Mouse (Mus musculus) neural tube, embryonic 11.5 days (tissue): ENCODE data around the gene Sema6c. TPM values are rescaled to one million over a fixed set of nuclear protein-coding genes. Genes with fewer than 3 reads are reported as not detected.

Experiments
- ATAC-seq: fragments of 200-750 bp; cut with Nextera tagmentation; 2 replicates; pipeline ENCODE4 v1.8.0; 2017; ENCODE audit warnings: moderate number of reproducible peaks, mild to moderate bottlenecking, moderate TSS enrichment, moderate library complexity; ENCODE audit not compliant: insufficient read depth, low FRiP score, low TSS enrichment
- DNase-seq: peaks from one replicate; pipeline ENCODE4 v3.0.0-alpha.2; 2015; ENCODE audit warnings: low spot score
- H3K27ac ChIP-seq: fragments of 300-500 bp; sonication (generic); 2 replicates; pipeline ENCODE4 v1.5.1; 2014; ENCODE audit warnings: low read depth, mild to moderate bottlenecking, low read length
- H3K27me3 ChIP-seq: fragments of 300-500 bp; sonication (generic); 2 replicates; pipeline ENCODE4 v1.6.1; 2014; ENCODE audit warnings: mild to moderate bottlenecking, low read length, mixed read lengths; ENCODE audit not compliant: control insufficient read depth, insufficient read depth
- H3K36me3 ChIP-seq: fragments of 300-500 bp; sonication (generic); 2 replicates; pipeline ENCODE4 v1.6.1; 2014; ENCODE audit warnings: mild to moderate bottlenecking, low read length, moderate library complexity, mixed read lengths; ENCODE audit not compliant: control insufficient read depth, insufficient read depth
- H3K4me1 ChIP-seq: fragments of 300-500 bp; sonication (generic); 2 replicates; pipeline ENCODE4 v1.6.1; 2014; ENCODE audit warnings: low read length, mixed read lengths; ENCODE audit not compliant: control insufficient read depth, insufficient read depth
- H3K4me2 ChIP-seq: fragments of 300-500 bp; sonication (generic); 2 replicates; pipeline ENCODE4 v1.6.1; 2014; ENCODE audit warnings: low read depth, mild to moderate bottlenecking, moderate library complexity
- H3K4me3 ChIP-seq: fragments of 300-500 bp; sonication (generic); 2 replicates; pipeline ENCODE4 v1.5.1; 2014; ENCODE audit warnings: low read depth, low read length
- H3K9ac ChIP-seq: fragments of 300-500 bp; sonication (generic); 2 replicates; pipeline ENCODE4 v1.6.1; 2014; ENCODE audit warnings: mild to moderate bottlenecking, low read length
- H3K9me3 ChIP-seq: fragments of 300-500 bp; sonication (generic); 2 replicates; pipeline ENCODE4 v1.6.1; 2016; ENCODE audit warnings: low read length; ENCODE audit not compliant: control insufficient read depth
- WGBS: fragments of 180-500 bp; shearing (Covaris S2); extraction: QIAGEN DNeasy Blood & Tissue Kit; methylation state at CpG from one replicate; pipeline ENCODE4 v1.1.7; 2014; 5-methylcytosine and 5-hydroxymethylcytosine counted together
- polyA plus RNA-seq: library from polyadenylated mRNA; unstranded; fragments of >200 nt; fragmentation: Nextera tagmentation; extraction: Ambion mirVana; gene quantifications from 2 replicates; pipeline ENCODE4 v1.2.1, GENCODE M21; 2014

Gene Sema6c
- 22.5 and 24.4 TPM in 2 replicates for polyA plus RNA-seq

GRCm38 (mm10) chr3:95159987-95160963 lies at the start of gene Sema6c:
Gene Sema6c, plus strand, starts transcription at chr3:95160457.
- H3K4me1 ChIP-seq: peaks cover 24% of the 10 kb centered on the region
- peak within 1 kb of the TSS; percentile 86 for H3K4me3 ChIP-seq
- under 1% methylated on average over 66 of the region's 66 CpGs for WGBS
- peak within 1 kb of the TSS; percentile 66 for H3K4me2 ChIP-seq
- peak within 1 kb of the TSS; percentile 87 for H3K9ac ChIP-seq
- ATAC-seq (peak; percentile 97), DNase-seq (peak; percentile 93)
- no peaks in the 10 kb centered on the region for H3K9me3 ChIP-seq
- peak within 1 kb of the TSS; percentile 54; the same call in 1 of the 2 replicates for H3K27ac ChIP-seq
- no peaks in the 10 kb centered on the region for H3K27me3 ChIP-seq
- H3K36me3 ChIP-seq: no peaks in the 10 kb centered on the region

- peak within 1 kb of the TSS; percentile 85 for H3K9ac ChIP-seq
- DNase-seq (peak; percentile 93), ATAC-seq (peak; percentile 54; the same call in 1 of the 2 replicates)
- peak within 1 kb of the TSS; percentile 64 for H3K4me3 ChIP-seq
- H3K36me3 ChIP-seq: peaks cover 10% of the 10 kb centered on the region
- 1% methylated on average over 54 of the region's 54 CpGs for WGBS
- peak within 1 kb of the TSS; percentile 38 for H3K4me2 ChIP-seq
- H3K27me3 ChIP-seq: no peaks in the 10 kb centered on the region
- no peaks in the 10 kb centered on the region for H3K9me3 ChIP-seq
- H3K27ac ChIP-seq: peak within 1 kb of the TSS; percentile 93
- H3K4me1 ChIP-seq: peaks cover 5% of the 10 kb centered on the region; the same call in 1 of the 2 replicates
Observed at GRCm38 (mm10) chr3:95110911-95111726, 49.1 kb upstream of the Sema6c start, which contains the start of gene Vps72. Gene Vps72, plus strand, starts transcription at chr3:95111022.

- H3K4me3 ChIP-seq: no peak overlapping the region
- no peak overlapping the region for H3K9ac ChIP-seq
- H3K9me3 ChIP-seq: no peaks in the 10 kb centered on the region
- no peaks in the 10 kb centered on the region for H3K27me3 ChIP-seq
- H3K36me3 ChIP-seq: peaks cover 13% of the 10 kb centered on the region
- ATAC-seq (no peak), DNase-seq (no peak)
- peaks cover 5% of the 10 kb centered on the region; the same call in 1 of the 2 replicates for H3K4me1 ChIP-seq
- no peak overlapping the region for H3K27ac ChIP-seq
- H3K4me2 ChIP-seq: no peak overlapping the region
- 74% methylated on average over 1 of the region's 1 CpGs for WGBS
Observed at GRCm38 (mm10) chr3:95112760-95113159, 47.5 kb upstream of the Sema6c start.

DNA sequence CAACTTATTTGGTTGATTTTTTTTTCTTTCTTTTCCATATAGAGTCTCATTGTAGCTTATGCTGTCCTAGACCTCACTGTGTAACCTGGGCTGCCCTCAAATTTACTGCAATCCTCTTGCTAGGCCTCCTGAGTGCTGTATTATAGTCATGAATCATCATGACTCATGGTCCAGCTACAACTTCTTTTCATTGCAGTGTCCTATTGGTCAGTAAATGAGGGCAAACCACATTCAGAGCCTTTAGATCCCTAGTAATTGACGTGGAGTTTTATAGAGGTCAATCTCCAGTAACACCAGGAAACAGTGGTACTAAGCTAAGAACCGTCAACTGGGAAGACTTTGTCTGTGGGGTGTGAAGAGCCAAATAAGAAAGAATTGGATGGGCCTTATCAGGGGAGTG lies 42.5 kb upstream of the Sema6c start:
- H3K9me3 ChIP-seq: no peaks in the 10 kb centered on the region
- H3K27me3 ChIP-seq: no peaks in the 10 kb centered on the region
- H3K9ac ChIP-seq: no peak overlapping the region
- H3K36me3 ChIP-seq: peaks cover 34% of the 10 kb centered on the region
- H3K4me1 ChIP-seq: no peaks in the 10 kb centered on the region
- WGBS: 67% methylated on average over 2 of the region's 2 CpGs
- no peak overlapping the region for H3K4me3 ChIP-seq
- no peak overlapping the region for H3K4me2 ChIP-seq
- ATAC-seq: no peak
- no peak overlapping the region for H3K27ac ChIP-seq
- DNase-seq: no peak

DNA sequence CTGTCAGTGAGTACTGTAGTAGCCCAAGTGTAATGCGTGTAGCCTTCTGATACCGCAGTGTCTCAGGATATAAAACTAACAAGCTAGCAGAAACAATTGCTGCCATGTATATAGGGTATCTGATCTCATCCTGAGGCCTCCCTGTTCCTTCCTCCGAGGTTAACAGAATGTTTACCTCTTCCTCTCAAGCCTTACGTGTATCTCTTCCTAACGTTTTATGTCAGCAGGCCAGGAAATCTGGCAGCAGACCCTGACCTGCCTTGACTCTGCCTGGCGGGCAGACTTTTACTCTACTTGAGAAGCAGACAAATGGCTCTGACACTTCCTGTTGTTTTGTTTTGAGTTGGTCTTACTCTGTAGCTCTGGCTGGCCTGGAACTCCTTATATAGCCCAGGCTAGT lies 38.7 kb upstream of the Sema6c start:
- 76% methylated on average over 6 of the region's 6 CpGs for WGBS
- Histone ChIP-seq H3K4me1 (no peaks in the 10 kb centered on the region), H3K27ac (no peak overlapping the region), H3K36me3 (peaks cover 25% of the 10 kb centered on the region), H3K27me3 (no peaks in the 10 kb centered on the region), H3K9ac (no peak overlapping the region), H3K4me2 (no peak overlapping the region), H3K4me3 (no peak overlapping the region), H3K9me3 (no peaks in the 10 kb centered on the region)
- no peak for ATAC-seq
- DNase-seq: no peak

GRCm38 (mm10) chr3:95124246-95124645 lies 36.0 kb upstream of the Sema6c start, which contains the start of gene Tmod4:
Gene Tmod4, plus strand, starts transcription at chr3:95124476.
- Histone ChIP-seq H3K4me3 (no peak within 1 kb of the TSS), H3K4me1 (peaks cover 2% of the 10 kb centered on the region), H3K27me3 (no peaks in the 10 kb centered on the region), H3K36me3 (peaks cover 14% of the 10 kb centered on the region), H3K4me2 (no peak within 1 kb of the TSS), H3K9me3 (no peaks in the 10 kb centered on the region), H3K27ac (no peak within 1 kb of the TSS), H3K9ac (no peak within 1 kb of the TSS)
- ATAC-seq (0 out of 2 replicates have a peak, but pooled peaks have one; percentile 29), DNase-seq (peak; percentile 9)
- WGBS: 69% methylated on average over 6 of the region's 6 CpGs

- WGBS: 49% methylated on average over 5 of the region's 5 CpGs
- Histone ChIP-seq H3K4me2 (no peak overlapping the region), H3K4me1 (peaks cover 7% of the 10 kb centered on the region), H3K36me3 (peaks cover 10% of the 10 kb centered on the region), H3K9me3 (no peaks in the 10 kb centered on the region), H3K9ac (no peak overlapping the region), H3K27me3 (no peaks in the 10 kb centered on the region), H3K27ac (no peak overlapping the region), H3K4me3 (no peak overlapping the region)
- no peak for ATAC-seq
- no peak for DNase-seq
Observed at GRCm38 (mm10) chr3:95124972-95125371, 35.3 kb upstream of the Sema6c start.

DNA sequence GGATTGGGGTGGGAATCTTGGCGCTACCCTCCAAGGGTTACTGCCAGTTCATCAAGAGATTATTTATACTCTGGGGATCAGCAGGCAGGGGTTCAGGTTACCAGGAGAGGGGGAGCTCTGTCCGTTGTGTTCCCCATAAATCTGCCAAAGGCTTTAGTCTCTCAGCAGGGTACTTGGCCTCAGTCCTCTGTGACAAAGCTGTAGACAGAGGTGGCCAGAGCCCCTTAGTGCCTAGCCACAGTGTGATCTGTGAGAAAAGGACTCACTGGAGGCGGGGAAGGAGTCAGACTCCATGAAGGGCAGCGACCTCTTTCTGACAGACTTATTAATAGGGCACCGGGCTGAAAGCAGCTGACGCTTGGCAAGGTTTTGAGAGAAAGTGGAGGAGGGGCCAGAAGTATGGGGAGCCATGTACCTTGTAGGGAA lies 31.0 kb upstream of the Sema6c start:
- DNase-seq (no peak), ATAC-seq (no peak; the same call in 1 of the 2 replicates)
- Histone ChIP-seq H3K4me1 (peaks cover 9% of the 10 kb centered on the region), H3K9me3 (no peaks in the 10 kb centered on the region), H3K4me2 (no peak overlapping the region; the same call in 1 of the 2 replicates), H3K4me3 (no peak overlapping the region), H3K9ac (peak overlapping the region; percentile 18; the same call in 1 of the 2 replicates), H3K27ac (peak overlapping the region; percentile 56), H3K36me3 (no peaks in the 10 kb centered on the region), H3K27me3 (no peaks in the 10 kb centered on the region)
- 7% methylated on average over 6 of the region's 6 CpGs for WGBS
